In the genomic region with DNA sequence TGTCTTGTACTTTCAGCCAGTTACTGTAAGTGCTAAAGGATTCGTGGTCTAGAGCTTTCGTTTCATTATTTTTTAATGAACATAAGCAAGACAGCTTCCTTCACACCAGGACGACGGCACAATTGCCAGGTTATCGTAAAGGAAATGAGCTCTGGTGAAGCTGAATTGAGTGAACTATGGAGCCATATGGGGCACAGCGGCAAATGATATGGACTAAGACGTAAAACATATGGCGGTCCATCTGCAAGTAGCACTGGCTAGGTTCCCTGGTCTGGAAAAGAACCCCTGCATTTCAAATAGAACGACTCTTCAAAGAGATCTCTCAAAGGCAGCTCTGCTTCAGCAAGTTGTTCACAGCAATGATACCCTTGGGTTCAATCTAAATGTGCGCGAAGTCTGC, we compare ENCODE assay signal across 8 mouse cellular contexts. TPM values are rescaled to one million over a fixed set of nuclear protein-coding genes. Genes with fewer than 3 reads are reported as not detected.
A peak's percentile ranks its signal among the peaks of the same experiment; 100 is the strongest.
DNase-seq lines count a peak whose midpoint lies in the region; ATAC-seq and TF ChIP-seq lines count a peak whose summit lies in the region.

No protein-coding gene starts in this region.

- no peak for DNase-seq in kidney, postnatal 0 days (ENCODE audit: low spot score)
- no peak for DNase-seq in kidney, postnatal 10 days
- no peak for DNase-seq in gastrocnemius, adult 8-10 months (ENCODE audit: low spot score in 2 of 2)
- no peak for DNase-seq in layer of hippocampus, postnatal 10 days (ENCODE audit: low spot score in 2 of 2)

- no peaks in the 10 kb centered on the region for H3K9me3 ChIP-seq in kidney, postnatal 0 days (replicated peaks; ENCODE audit: low read length)
- H3K9me3 ChIP-seq in embryonic facial prominence, embryonic 13.5 days: no peaks in the 10 kb centered on the region
- no peaks in the 10 kb centered on the region for H3K9me3 ChIP-seq in intestine, postnatal 0 days (ENCODE audit: control insufficient read depth)
- no peaks in the 10 kb centered on the region for H3K9me3 ChIP-seq in neural tube, embryonic 14.5 days (ENCODE audit: control insufficient read depth, low read length)

- H3K27me3 ChIP-seq in kidney, postnatal 0 days (ENCODE audit: insufficient read depth, low read length): no peaks in the 10 kb centered on the region
- peaks cover 14% of the 10 kb centered on the region for H3K27me3 ChIP-seq in embryonic facial prominence, embryonic 13.5 days
- H3K27me3 ChIP-seq in intestine, postnatal 0 days (replicated peaks; ENCODE audit: control insufficient read depth, insufficient read depth, low read length): no peaks in the 10 kb centered on the region
- no peaks in the 10 kb centered on the region for H3K27me3 ChIP-seq in neural tube, embryonic 14.5 days (ENCODE audit: control insufficient read depth, insufficient read depth, low read length)

- ATAC-seq in kidney, postnatal 0 days (replicated peaks; ENCODE audit: low FRiP score, low read depth): no peak
- ATAC-seq in embryonic facial prominence, embryonic 13.5 days (ENCODE audit: insufficient number of reproducible peaks, insufficient read depth, low FRiP score, low TSS enrichment, low read depth): no peak
- ATAC-seq in intestine, postnatal 0 days: no peak
- ATAC-seq in neural tube, embryonic 14.5 days (ENCODE audit: low read depth): no peak
- ATAC-seq in frontal cortex, adult (ENCODE audit: low TSS enrichment): no peak

- peaks cover 14% of the 10 kb centered on the region for H3K4me1 ChIP-seq in kidney, postnatal 0 days (replicated peaks; ENCODE audit: insufficient read depth, low read length)
- H3K4me1 ChIP-seq in embryonic facial prominence, embryonic 13.5 days: peaks cover 45% of the 10 kb centered on the region
- no peaks in the 10 kb centered on the region for H3K4me1 ChIP-seq in intestine, postnatal 0 days (replicated peaks; ENCODE audit: control insufficient read depth, insufficient read depth, low read length)
- peaks cover 29% of the 10 kb centered on the region for H3K4me1 ChIP-seq in neural tube, embryonic 14.5 days (ENCODE audit: control insufficient read depth, insufficient read depth, low read length)

- peak overlapping the region; percentile 93 for H3K4me2 ChIP-seq in kidney, postnatal 0 days (ENCODE audit: low read length)
- H3K4me2 ChIP-seq in embryonic facial prominence, embryonic 13.5 days: peak overlapping the region; percentile 79
- peak overlapping the region; percentile 92 for H3K4me2 ChIP-seq in intestine, postnatal 0 days (replicated peaks; ENCODE audit: low read depth)
- peak overlapping the region; percentile 90 for H3K4me2 ChIP-seq in neural tube, embryonic 14.5 days (ENCODE audit: low read depth, low read length)

- 0 out of 2 replicates have a peak, but pooled peaks cover 5% of the 10 kb centered on the region for H3K36me3 ChIP-seq in kidney, postnatal 0 days (ENCODE audit: insufficient read depth, low read length)
- no peaks in the 10 kb centered on the region for H3K36me3 ChIP-seq in embryonic facial prominence, embryonic 13.5 days
- peaks cover 6% of the 10 kb centered on the region; the same call in 1 of the 2 replicates for H3K36me3 ChIP-seq in intestine, postnatal 0 days (ENCODE audit: control insufficient read depth, insufficient read depth)
- H3K36me3 ChIP-seq in neural tube, embryonic 14.5 days (ENCODE audit: control insufficient read depth, insufficient read depth, low read length): no peaks in the 10 kb centered on the region; the same call in 1 of the 2 replicates

- peak overlapping the region; percentile 93; the same call in 1 of the 2 replicates for H3K9ac ChIP-seq in kidney, postnatal 0 days (ENCODE audit: low read depth, low read length)
- H3K9ac ChIP-seq in embryonic facial prominence, embryonic 13.5 days: peak overlapping the region; percentile 95
- peak overlapping the region; percentile 90; the same call in 1 of the 2 replicates for H3K9ac ChIP-seq in intestine, postnatal 0 days (ENCODE audit: low read depth, low read length)
- H3K9ac ChIP-seq in neural tube, embryonic 14.5 days (replicated peaks; ENCODE audit: low read depth, low read length): peak overlapping the region; percentile 89

- WGBS in kidney, postnatal 0 days: 23% methylated on average over 11 of the region's 11 CpGs
- 32% methylated on average over 11 of the region's 11 CpGs for WGBS in embryonic facial prominence, embryonic 13.5 days
- 39% methylated on average over 11 of the region's 11 CpGs for WGBS in intestine, postnatal 0 days
- 9% methylated on average over 11 of the region's 11 CpGs for WGBS in neural tube, embryonic 14.5 days

- no peak for TF ChIP-seq CTCF in kidney, postnatal 0 days (IDR thresholded peaks at IDR 0.05; ENCODE audit: low read depth)
- TF ChIP-seq CTCF in intestine, postnatal 0 days (IDR thresholded peaks at IDR 0.05; ENCODE audit: low read depth): no peak

- no peak overlapping the region for H3K27ac ChIP-seq in kidney, postnatal 0 days
- H3K27ac ChIP-seq in embryonic facial prominence, embryonic 13.5 days: no peak overlapping the region
- H3K27ac ChIP-seq in intestine, postnatal 0 days (ENCODE audit: low read depth, low read length): no peak overlapping the region
- peak overlapping the region; percentile 24; the same call in 1 of the 2 replicates for H3K27ac ChIP-seq in neural tube, embryonic 14.5 days (ENCODE audit: low read depth, low read length)

- H3K4me3 ChIP-seq in kidney, postnatal 0 days (replicated peaks; ENCODE audit: low read depth, low read length): peak overlapping the region; percentile 90
- peak overlapping the region; percentile 94 for H3K4me3 ChIP-seq in embryonic facial prominence, embryonic 13.5 days
- H3K4me3 ChIP-seq in intestine, postnatal 0 days (ENCODE audit: low read depth, low read length): peak overlapping the region; percentile 92
- peak overlapping the region; percentile 68 for H3K4me3 ChIP-seq in neural tube, embryonic 14.5 days (ENCODE audit: low read depth, low read length)

RNA-seq across cellular contexts. Expression of a gene that starts 6.5 kb away (rescaled TPM):
- 12.5 and 15.0 TPM in 2 replicates for polyA plus RNA-seq in kidney, postnatal 0 days (2015; fragmentation: Nextera tagmentation; extraction: Ambion mirVana)
- 14.3 and 18.8 TPM in 2 replicates for polyA plus RNA-seq in embryonic facial prominence, embryonic 13.5 days (2015; fragmentation: Nextera tagmentation; extraction: Ambion mirVana)
- polyA plus RNA-seq in intestine, postnatal 0 days (2015; fragmentation: Nextera tagmentation; extraction: Ambion mirVana): 27.7 and 33.8 TPM in 2 replicates
- 63.7 and 84.8 TPM in 2 replicates for polyA plus RNA-seq in neural tube, embryonic 14.5 days (2014; fragmentation: Nextera tagmentation; extraction: Ambion mirVana)
- 10 to 100 TPM; 36.9 to 46.0 (median 41.8) TPM for total RNA-seq in gastrocnemius, adult 8-10 months (2022)
- total RNA-seq in layer of hippocampus, postnatal 10 days (2021): 100 to 1,000 TPM; 108 to 113 TPM
